Mouse (Mus musculus) G1E (cell line): ENCODE measurements around the gene Manf.

Experiments used
- CTCF ChIP-seq: IDR thresholded peaks from 2 replicates; pipeline ENCODE4 v1.5.1; 2012; ENCODE audit warnings: low read depth, low read length, inconsistent platforms, mixed read lengths
- GATA1 ChIP-seq: IDR thresholded peaks from 2 replicates; pipeline ENCODE4 v1.6.1; 2012; ENCODE audit warnings: borderline replicate concordance, low read length, inconsistent platforms, mixed read lengths
- GATA2 ChIP-seq: IDR thresholded peaks from 2 replicates; pipeline ENCODE4 v1.6.1; 2012; ENCODE audit warnings: low read depth, low read length, inconsistent platforms, borderline replicate concordance
- POLR2AphosphoS5 ChIP-seq: IDR thresholded peaks from 2 replicates; pipeline ENCODE4 v1.6.1; 2012; ENCODE audit warnings: low read depth, low read length, inconsistent platforms; ENCODE audit not compliant: insufficient replicate concordance
- TAL1 ChIP-seq: conservative IDR thresholded peaks from 2 replicates; pipeline ENCODE4 v1.6.1; 2012; ENCODE audit warnings: low read depth, low read length, inconsistent platforms, mixed read lengths

DNA sequence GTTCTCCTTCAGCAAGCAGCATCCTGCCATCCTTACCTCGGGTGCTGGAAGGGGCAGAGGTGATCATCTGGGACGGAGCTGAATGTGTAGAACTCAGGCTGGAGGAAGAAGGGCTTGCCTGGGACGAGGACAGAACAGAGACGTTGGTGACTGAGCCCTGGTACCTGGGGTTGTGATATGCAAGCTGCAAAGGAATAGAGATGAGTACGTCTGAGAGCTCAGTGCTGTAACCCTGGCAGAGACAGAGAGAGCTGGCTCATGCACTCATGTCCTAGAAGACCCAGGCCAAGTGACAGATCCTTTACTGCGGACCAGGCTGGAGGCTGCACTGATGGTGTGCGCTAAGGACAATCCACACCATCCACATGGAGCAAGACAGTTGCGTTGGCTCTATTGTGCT lies 14.8 kb upstream of the Manf start:
- TF ChIP-seq CTCF: no peak
- no peak for TF ChIP-seq TAL1
- TF ChIP-seq GATA1: no peak
- no peak for TF ChIP-seq POLR2AphosphoS5
- no peak for TF ChIP-seq GATA2
